Mouse (Mus musculus) fat pad, adult 2 months (tissue): ENCODE results near the gene Wnt5b.

Experiments
- DNase-seq: peaks from one replicate; pipeline ENCODE4 v3.0.0-alpha.2; 2011; ENCODE audit warnings: low read depth, low spot score; ENCODE audit errors: extremely low read depth

Wnt5b gene

DNA sequence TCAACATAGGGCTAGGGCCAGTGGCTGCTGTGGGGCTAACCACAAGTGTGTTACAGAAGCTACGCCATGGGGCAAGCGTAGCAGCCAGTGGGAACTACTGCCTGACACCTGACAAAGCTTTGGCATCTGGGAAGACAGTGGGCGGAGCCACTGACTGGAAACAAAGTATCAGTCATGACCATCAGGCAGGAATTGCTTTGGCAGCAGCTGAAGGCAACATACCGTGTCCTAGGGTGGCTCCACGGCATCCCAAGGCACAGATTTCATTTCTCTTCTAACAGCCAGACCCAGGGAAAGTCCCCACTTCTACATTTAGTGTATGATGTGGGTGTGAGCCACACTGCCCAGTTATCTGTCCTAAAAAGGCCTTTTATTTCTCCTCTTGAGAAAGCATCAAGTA, 17.6 kb downstream of the Wnt5b start:
- no peak for DNase-seq

DNA sequence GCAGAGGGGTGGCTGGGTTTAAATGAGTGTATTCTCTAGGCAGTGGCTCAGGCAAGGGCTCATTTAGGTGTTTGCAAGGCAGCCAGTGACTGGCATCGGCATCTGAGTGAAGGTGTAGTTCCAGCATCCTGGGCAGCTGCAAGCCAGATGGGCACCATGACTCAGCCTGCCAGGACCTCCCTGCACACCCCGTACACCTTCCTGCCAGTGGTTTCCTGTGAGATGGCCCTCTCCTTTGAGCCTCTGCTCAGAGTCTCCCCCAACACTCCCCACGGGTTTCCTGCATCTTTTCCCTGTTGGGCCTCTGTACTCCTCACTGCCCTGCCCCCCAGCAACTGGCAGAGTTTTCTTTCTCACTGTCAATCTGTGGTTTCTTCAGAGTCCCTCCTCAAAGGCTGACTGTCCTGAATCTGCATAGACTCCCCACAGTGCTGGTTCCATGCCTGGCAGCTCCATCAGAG, 22.2 kb downstream of the Wnt5b start:
- no peak for DNase-seq

DNA sequence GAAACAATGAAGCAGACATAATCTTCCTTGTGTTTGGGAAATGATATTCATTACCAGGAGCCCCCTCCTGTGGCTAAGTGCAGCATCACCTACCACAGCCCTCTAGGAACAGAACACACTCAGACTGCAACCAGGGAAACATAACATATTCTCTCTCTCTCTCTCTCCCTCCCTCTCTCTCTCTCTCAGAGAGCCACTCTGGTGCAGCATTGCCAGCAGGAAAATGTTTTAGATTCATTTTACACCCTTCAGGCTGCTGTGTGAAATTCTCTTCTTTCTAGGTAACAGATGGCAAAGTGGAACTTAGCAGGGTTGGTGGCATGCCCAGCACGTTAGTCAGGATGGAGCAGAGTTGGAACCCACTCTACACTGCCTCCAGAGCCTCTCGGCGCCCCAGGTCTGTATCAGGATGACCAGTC, 22.7 kb downstream of the Wnt5b start:
- no peak for DNase-seq

DNA sequence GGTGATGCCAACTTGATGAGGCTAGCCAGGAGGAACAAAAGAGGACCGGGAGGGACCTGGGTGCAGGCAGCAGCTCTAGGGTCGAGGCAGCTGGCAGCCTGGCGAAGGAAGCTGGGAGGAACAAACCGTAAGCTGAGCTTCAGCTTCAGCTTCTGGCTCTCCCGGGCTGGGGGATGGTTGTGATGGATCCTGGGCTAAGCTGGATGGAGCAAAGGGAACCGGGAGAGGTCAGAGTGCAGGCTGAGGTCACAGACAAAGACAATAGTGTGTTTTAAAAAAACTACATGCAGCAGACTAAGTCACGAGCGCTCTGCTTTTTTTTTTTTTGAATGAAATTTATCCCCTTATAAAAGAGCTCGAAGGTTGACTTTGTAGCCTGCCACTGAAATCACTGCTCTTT, 23.4 kb downstream of the Wnt5b start:
- no peak for DNase-seq

DNA sequence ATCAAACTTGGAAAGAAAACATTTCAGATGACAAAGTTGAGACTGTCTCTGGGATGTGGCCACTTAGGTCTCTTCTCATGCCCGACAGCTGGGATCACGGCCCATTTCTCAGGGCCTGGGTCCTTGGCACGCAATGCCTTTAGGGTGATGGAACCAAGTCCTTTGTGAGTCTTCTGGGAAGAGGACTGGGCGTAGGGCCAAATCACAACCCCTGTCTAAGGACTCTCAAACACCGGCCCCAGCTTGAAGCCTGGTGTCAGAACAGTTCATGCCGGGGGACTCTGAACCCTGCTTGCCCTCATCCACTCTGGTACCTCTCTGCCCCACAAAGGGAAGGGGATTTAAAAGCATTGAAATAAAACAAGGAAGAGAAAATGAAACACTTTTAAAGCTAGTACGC, 30.1 kb downstream of the Wnt5b start:
- no peak for DNase-seq

DNA sequence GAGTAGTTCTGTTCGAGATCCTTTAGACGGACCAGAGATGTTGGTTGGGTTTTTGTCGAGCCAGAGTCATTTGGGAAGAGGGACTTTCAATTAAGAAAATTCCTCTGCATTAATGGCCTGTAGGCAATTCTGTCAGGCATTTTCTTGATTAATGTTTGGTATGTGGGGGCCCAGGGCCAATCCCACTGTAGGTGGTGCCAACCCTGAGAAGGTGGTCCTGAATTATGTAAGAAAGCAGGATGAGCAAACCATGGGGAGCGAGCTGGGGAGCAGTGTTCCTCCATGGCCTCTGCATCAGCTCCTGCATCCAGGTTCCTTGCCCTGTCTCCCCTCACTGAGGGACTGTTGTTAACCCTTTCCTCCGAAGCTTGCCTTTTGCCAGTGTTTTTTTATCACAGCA, 30.7 kb downstream of the Wnt5b start:
- DNase-seq: no peak

DNA sequence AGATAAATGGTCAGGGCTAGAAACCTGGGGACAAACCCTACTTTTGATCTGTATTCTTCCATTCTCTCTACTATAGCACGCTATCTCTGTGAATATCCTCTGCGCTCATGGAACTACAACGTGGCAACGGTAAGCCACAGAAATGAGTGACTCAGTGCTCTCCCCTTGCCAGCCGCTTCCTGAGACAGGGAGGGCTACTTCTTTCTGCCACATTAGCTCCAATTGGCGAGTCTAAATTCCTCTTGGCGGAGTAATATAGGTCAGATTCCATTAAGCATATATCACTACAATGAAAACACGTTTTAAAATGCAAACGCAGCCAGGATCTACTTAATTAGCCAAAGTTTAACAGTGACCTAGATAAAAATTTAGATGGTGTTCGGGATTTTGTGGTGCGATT, 31.4 kb downstream of the Wnt5b start:
- DNase-seq: no peak

DNA sequence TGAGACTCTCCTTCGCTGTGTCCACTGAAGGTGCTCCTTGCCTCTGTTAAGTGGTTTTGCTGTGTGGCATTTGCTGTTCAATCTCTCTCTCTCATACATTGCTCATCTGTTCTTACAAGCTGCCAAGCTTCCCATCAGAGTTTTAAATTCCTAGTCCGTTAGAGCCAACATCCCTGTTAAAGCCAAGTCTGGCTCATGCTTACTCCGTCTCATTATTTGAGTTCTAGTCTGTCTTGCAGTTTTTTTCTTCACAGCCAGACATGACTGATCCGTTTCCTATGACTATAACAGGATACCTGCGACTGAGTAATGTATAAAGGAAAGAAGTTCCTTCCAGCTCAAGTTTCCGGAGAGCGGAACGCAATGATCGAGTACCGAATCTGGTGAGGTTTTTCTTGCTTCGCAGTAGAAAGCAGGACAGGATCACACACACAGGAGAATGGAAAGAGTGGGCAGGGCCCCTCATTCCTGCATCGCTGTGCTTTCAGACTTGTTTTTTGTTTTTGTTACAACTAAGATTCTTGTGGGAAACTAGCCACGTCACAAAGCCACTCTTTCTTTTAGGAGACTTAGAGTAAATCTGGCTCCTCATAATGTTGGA, 34.6 kb downstream of the Wnt5b start:
- DNase-seq: no peak

DNA sequence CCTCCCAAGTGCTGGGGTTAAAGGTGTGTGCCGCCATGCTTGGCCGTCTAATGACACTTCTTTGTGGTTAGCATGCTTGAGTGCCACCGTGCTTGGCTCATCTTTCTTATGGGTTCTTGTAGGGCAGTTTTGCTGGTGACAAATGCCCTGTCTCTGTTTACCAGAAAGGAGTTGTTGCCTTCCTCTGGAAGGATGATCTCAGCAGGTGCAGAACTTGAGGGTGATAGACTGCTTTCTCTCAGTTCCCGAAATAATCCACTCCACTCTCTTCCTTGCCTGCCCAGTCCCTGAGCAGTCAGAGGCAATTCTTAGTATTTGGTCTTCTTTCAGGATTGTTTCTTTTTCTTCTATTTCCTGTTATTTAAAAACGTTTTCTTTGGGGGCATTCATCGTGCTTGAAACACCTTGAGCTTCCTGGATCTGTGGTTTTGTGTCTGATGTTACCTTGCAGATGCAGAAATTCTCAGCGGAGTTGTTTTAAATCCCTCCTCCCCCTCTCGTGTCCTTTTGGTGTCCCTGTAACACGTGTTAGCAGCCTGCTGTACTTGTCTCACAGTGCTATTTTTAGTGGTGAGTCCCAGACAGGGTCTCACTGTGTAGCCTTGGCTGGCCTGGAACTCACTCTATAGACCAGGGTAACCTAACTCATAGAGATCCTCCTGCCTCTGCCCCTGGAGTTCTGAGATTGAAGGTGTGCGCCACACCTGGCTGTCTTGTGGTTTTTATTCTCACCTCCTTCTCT, 35.3 kb downstream of the Wnt5b start:
- no peak for DNase-seq

DNA sequence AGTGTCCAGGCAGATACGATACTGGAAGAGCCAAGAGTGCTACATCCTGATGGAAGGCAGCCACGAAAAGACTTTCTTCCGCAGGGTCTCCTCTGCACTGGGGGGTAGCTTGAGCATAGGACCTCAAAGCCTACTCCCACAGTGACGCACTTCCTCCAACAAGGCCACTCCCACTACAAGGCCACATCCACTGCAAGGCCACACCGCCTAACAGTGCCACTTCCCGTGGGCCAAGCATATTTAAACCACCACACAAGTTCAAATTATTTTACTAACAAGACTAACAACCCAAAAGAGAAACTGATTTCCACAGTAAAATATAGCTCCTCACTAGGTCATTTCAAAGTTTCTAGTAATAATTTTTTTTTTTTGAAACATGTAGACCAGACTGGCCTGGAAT, 35.9 kb downstream of the Wnt5b start:
- no peak for DNase-seq

DNA sequence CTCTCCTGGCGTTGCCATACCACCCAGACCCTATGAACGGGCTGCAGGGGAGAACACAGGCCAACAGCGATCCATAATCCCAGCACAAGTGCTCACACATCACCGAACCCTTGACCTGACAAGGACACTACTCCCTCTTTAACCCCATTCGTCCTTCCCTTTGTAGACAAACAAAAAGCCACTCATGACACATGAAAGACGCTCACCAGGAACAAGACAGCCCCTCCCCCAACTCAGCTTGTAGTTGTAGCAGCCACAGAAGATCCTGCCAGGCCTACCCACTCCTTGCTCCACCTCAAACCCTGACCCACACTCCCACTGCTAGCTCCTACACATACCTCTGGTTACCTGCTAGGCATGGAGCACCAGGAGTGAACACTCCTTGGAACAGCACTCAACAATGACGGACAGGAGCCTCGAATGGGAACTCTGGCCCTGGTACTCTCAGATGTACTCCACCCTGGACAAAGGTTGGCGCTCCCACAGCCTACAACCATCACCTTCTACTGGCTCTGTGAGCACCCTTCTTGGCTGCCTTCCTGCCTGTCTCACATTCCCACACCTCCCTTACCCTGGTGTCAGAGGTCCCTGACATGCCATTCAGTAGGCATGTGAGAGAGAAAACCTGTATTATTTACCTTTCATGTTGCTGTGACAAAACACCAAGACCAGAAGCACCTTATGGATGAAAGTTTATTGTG, 38.5 kb downstream of the Wnt5b start:
- DNase-seq: no peak

DNA sequence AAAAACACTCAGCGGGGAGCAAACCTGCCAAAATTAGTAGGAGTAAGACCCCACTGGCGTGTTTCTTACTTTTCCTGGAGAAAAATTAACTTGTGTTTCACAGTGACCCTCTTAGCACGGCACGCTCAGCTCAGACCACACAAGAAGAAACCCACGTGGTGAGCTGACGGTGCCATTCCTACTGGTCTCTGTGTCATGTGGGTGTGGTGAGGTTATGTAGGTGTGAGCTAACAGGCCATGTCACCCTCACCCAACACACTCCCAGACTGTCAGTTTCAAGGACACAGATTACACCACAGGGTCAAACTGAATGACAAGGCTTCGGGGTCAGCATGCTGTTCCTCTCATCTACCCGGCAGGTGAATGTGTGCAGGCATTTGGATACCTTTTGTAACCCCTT, 39.4 kb downstream of the Wnt5b start:
- no peak for DNase-seq

DNA sequence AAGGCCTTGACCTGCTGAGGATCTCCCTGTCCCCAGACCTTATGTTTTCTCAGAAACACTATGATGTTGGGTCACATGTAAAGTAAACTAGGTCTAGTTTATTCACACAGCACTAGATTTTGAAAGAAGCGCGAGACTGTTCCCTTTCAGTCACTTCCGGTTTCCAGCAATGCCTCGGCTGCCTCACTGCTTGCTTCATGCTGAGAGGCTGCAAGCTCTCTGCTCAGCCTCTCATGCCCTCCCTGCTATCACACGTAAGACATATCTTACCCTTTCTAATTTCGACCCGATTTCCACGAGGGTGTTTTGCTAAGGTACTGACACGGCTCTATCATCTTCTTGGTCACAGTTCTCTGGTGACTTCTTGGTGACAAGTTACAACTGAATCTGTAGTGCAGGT, 42.1 kb downstream of the Wnt5b start:
- DNase-seq: no peak

DNA sequence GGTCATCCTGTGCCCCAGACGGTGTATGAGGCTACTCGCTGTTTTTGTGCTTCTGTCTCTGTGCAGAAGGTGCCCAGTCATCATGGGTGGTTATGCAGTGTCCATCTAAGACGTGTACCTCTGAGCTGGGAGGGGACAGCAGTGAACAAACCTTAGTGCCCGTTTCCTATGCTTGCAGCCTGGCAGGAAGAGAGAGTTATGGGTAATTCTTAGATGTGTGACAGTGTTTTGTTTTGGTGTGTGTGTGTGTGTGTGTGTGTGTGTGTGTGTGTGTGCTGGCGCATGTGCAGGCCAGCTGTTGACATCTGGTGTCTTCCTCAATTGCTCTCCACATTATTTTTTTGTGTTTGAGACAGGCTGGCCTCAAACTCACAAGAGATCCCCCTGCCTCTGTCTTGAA, 44.1 kb downstream of the Wnt5b start:
- no peak for DNase-seq

DNA sequence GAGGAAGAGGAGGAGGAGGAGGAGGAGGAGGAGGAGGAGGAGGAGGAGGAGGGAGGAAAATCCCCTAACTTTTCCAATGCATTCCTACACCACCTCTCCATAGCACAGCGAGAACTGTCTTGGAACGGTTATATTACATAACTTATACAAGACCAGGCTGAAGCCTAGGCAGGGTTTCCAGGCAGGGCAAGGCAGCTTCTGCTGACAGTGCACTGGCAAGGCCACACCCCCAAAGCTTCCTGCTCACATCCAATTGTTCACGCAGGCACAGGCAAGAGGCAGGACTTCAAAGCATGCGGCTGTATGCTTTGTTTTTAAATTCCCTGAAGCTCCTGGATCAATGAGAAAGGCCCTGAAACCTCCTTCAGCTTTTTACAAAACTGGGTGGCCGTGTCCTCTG, 44.9 kb downstream of the Wnt5b start:
- DNase-seq: no peak

DNA sequence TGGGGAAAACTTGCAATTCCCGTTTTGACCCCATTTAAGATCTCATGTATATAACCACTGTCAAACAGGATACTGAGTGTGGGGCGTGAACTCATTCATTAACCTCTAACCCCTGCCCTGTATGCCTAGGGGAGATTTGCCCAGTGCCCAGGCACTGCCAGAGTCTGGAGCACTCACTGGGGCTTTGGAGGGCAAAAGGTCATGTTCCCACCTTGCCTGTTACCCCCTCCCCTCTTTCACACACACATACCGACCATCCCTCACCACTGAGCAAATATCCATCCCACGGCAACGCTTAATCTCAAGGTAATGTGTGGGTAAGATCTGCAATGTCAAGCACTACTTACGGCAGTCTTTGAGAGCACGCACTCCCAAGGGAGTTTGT, 51.5 kb downstream of the Wnt5b start:
- DNase-seq: no peak

DNA sequence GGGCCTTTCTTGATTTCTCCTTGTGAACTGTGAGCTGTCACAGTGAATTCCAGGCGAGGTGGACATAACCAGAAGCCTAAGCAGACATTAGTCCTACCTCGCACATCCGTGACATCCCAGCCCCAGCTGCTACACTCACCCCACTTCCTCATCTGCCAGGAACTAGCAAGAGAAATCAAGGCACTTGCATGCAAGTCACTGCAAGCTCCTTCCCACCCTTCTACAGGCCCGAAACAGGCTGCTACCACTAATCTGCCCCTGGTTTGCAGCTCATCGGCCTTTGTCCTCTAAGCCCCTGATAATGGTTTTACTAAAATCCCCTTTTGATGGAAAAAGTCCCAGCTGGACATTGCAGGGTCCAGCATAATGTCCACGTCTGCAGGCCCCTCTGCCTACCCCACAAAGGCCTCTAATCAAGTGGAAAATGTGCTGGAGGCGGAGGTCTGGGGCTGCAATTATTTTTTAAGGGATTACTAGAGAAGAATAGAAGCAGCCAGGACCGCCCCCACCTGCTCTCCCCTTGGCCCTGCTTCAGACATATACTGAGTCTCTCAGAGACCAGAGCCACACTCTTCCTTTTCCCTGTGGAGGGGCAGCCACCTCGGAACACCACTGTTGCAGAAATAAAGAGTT, 52.0 kb downstream of the Wnt5b start:
- DNase-seq: no peak

DNA sequence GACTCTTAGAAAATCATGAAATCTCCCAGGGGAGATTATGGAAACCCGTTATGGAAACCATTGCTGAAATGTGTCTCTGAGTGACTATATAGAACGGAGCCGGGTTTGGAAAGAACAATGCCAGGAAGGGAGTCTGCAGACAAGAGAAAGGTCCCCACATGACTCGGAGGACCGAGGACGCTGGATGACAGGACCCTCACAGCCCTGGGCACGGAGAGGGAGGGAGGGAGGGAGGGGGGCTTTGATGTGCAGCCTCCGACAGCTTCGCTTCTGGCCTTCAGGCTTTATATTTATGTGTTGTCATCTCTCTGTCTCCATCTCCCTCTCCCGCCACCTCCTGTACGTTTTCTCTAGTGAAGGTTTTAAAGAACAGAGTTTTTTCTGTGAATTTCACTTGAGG, 53.1 kb downstream of the Wnt5b start:
- DNase-seq: no peak

DNA sequence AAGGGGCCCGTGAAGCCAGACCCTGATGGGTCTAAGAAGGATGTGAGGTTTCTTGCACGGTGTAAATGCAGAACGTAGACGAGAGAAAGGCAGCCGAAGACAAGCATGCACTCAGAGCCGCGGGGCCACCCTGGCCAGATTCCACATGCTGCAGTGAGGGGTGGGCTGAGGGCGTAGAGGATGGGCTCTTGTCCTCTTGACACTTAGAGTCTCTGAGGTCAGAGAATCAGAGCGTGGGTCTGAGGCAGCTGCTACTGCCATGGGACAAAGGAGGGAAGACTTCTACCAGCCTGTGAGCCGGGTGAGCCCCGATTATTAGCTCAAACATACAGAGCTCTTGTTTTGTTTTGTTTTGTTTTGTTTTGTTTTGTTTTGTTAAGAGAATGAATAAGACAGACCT, 53.6 kb downstream of the Wnt5b start:
- DNase-seq: no peak

DNA sequence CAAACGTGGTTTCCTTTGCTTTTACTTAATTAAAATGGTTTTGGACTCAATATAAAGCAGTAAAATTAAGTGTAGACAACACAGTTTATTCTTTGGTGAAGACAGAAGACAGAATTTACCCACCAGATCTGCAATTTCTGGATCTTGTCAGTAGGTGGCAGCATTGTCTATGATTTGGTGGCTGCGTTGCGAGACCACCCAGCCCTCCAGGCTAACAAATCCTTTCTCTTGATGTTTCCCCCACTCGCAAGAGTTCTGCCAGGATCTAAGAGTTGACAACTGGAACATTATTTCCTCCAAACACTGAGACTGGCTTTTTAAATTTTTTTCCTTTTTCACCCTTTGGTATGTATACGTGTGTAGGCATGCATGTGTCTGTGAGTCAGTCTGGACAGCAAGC, 54.4 kb downstream of the Wnt5b start:
- no peak for DNase-seq

DNA sequence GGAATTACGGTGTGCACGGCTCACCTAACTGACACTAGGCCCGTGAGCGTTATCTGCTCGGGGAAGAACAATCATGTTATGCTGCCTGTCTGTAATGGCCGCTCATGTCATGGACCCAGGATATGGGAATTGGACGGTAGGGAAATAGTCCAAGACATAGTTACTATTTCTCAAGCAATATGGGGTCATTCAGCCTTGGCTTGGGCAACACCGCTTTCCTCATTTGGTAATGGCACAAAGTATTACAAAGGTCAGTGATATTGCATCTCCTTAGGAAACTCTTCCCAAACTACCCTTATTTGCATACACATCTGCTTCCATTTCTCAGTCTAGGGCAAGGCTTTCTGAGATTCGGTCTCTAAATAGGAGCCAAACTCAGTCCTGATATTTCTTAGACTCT, 56.5 kb downstream of the Wnt5b start:
- DNase-seq: no peak

DNA sequence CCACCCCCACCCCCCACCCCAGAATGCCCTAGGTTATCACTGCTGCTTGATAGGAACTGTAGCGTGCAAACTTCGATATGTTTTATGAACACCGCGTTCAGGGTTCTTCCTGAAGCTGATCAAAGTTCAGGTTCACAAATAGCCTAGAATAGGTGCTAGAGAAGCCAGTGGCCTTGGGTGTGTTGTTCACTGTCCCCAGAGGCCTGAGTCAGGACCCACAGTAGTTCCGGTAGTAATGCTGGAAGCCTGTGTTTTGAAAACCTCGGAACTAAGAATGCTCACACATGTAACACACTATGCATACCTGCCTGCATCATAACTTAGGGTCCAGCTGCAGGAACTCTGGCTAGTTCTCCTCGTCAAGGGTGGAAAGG, 57.1 kb downstream of the Wnt5b start:
- no peak for DNase-seq
